Mouse (Mus musculus) lung, postnatal 36 days (tissue): ENCODE results near the gene Mapkap1.
"Not testable (repeated sequence)": the region's sequence is repeated elsewhere in the genome, so short reads cannot be mapped to it uniquely, and the experiment has no call there.

Experiments
- DNase-seq: peaks from one replicate; pipeline ENCODE4 v3.0.0; 2022; ENCODE audit warnings: mixed read lengths

Mapkap1 gene

DNA sequence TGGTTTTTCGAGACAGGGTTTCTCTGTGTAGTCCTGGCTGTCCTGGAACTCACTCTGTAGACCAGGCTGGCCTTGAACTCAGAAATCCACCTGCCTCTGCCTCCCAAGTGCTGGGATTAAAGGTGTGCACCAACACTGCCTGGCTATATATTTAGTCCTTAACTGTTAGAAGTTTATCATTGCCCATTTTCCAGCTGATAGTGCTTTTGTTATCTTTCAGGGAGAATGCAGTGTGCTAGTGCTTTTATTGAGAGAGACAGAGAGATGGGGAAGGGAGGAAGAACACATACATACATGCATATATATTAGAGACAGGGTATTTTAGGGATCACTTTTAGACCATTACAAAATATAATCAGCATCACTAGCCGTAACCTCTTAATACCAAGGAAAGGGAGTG is 26.3 kb downstream of the Mapkap1 start:
- not testable (repeated sequence) for DNase-seq

DNA sequence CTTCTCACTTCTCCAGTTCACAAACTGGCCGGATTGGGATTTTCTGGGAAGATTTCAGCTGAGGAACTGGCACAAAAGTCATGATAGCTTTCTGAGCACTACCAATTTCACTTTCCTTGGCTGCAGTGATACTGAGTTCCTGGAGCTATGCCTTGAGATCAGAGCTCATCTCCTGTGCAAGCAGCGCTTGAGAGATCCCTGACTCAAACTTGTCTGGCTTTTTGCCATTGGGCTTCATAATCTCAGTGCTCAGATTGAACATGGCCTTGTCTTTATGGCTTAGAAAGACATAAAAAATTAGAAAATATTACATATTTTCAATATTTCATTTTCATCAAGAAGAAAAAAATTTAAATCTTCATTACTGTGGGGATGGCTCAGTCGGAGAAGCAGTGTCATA is 29.8 kb downstream of the Mapkap1 start:
- no peak for DNase-seq

GRCm38 (mm10) chr2:34448756-34449155 is 42.2 kb downstream of the Mapkap1 start:
- no peak for DNase-seq

DNA sequence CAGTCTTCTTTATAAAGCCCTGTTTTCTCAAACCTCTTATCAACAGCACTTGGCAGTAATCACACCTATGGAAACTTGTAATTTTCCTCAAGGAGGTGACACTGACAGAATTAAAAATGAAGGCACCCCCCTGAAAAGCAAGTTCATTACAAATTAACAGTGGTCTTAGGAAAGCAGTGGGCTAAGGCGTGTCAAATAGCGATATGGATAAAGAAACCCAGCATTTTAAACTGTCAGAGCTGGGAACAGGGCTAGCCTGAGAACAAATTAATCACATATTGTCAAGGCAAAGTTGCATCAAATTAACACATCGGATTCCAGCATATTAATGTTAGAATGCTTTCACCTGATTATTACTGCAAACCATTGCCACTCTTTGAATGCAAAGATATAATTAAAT is 55.9 kb downstream of the Mapkap1 start:
- DNase-seq, result no peak

- no peak for DNase-seq
These were observed 62.1 kb downstream of the Mapkap1 start for GRCm38 (mm10) chr2:34468559-34469141.

GRCm38 (mm10) chr2:34469324-34469723 is 62.8 kb downstream of the Mapkap1 start:
- no peak for DNase-seq

DNA sequence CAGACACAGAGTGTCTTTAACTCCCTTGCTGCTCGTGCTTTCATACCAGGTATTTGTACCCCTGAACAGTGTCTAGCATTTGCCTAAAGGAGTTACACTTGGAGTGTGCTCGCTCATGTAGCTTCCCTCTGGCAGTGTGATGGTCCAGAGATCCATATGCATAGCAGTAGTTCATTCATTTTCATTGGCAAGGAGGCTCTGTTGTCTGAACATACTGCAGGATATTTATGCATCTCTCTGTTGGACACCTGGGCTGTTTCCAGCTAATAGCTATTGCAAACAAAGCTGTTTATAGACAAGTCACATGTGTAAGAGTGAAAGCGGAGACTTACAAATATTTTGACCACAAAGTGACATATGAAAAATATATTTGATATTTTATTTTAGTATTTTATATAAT is 67.2 kb downstream of the Mapkap1 start:
- no peak for DNase-seq

DNA sequence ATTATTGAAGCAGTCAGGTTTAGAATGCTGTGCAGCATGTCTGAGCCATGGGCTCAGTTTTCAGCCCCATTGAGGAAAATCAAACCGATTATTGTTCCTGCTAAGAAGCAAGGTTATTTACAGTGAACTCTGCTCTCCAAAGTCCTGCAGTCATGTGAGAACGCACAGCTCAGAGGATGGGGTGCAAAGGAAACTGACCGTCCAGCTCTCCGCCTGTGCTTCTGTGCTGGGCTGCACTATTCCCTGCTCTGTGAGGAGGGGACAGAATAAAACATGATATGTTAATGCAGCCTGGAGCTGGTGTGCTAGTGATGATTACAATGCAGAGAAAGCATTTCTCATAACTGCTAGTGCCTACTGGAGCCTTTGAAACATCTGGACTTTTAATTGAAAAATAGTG is 74.8 kb downstream of the Mapkap1 start:
- no peak for DNase-seq

GRCm38 (mm10) chr2:34482102-34482501 is 75.5 kb downstream of the Mapkap1 start:
- DNase-seq, result no peak

GRCm38 (mm10) chr2:34482531-34482930 is 76.0 kb downstream of the Mapkap1 start:
- DNase-seq, result no peak

DNA sequence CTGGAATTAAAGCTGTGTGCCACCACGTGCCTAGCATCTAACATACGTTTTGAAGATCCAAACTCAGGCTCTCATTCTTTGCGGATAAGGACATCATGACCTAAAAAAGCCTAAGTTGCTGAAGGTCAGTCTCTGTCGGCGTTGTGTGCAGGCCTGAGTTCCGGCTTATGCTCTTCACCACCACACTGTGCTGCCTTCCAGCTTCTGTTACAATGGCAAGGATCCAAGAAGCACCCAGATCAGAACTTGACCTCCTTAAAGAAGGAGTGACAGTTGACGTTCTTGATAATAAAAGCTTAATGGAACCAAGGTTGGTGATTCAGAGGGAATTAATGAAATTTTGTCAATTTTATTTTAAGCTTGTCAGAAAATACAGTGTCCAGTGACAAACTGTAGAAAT is 80.7 kb downstream of the Mapkap1 start:
- peak; percentile 15 for DNase-seq

DNA sequence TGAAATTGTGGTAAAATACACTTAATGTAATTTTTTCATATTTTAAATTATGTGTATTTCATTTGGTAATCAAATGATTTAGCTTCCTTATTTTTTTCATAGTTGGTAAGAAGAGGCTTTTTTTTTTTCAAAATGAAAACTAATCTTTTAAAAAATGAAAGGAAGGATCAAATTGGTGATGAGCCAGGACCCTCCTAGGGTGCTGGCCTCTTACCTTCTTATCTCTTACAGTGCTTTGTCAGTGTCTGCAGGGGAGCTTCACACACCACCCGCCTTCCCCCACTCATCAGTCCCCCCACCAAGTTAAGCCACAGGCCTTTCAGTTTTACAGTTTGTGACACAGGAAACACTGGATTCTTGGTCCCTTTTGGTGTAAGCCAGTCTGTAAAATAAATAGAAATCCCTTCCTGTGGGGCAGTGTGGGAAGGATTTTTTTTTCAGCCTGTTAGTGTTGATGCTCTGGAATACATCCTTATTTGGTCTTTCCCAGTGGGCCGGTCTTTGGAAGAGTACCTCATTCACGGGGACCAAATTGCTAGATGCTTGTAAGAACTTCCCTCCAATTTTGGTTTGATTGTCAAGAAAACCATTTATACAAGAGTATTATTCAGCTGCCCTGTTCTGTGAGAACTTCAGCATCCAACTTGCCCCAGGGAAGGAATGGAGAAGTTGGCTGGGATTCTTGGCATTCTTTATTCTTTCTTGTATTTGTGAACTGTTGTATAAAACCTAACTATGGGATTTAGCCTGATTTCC is 97.6 kb downstream of the Mapkap1 start:
- no peak for DNase-seq

DNA sequence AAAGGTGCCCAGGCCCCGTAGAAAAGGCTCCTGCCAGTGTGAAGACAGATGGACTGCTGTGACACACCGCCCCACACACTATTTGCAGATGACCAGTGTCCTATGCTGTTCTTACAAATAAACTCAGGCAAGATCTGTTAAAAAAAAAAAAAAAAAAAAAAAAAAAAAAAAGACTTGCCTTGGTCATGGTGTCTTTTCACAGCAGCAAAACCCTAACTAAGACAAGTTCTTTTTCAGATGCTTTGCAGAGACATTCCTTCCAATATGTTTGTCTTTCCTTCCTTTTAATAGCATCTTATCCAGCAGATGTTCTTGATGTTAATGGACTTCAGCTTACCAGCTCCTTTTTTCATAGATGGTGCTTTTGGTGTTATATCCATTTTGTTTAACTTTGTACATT is 99.6 kb downstream of the Mapkap1 start:
- not testable (repeated sequence) for DNase-seq

- no peak for DNase-seq
These were observed 103.3 kb downstream of the Mapkap1 start for GRCm38 (mm10) chr2:34509856-34510255.

DNA sequence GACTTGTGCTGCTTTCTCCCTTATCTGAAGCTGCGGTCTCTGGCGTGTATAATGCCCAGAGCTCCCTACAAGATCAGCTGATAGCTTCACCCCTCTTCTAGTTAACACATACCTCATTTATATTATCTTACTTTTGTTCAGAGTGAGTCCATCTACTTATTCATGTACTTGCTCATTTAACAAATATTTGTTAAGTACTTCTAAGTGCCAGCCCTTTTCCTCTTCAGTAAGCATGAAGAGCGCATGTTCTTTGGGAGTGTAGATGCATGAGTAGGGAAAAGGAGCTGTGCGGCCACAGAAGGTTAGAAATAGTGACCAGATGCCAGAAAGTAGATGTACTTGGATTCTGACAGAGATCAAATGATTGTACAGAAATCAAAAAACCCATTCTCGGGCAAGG is 108.7 kb downstream of the Mapkap1 start:
- DNase-seq, result peak; percentile 19

DNA sequence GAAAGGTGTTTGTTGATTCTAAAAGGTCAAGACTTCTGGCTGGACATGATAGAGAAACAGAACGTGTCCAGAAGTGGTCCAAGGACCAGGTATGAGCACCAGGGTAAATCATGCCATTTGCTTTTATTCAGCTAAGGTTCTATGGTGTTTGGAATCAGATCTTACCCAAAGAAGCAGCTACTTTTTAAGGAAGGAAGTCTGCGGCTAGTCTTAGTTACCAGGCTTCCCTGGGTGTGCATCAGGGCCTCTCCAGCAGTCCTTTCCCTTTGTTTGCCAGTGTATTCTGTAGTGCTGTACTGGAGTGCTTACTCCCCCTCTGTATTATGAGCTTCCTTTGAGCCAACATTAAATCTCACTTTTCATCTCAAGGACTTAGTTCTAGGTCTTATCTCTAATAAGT is 111.5 kb downstream of the Mapkap1 start:
- DNase-seq, result no peak

DNA sequence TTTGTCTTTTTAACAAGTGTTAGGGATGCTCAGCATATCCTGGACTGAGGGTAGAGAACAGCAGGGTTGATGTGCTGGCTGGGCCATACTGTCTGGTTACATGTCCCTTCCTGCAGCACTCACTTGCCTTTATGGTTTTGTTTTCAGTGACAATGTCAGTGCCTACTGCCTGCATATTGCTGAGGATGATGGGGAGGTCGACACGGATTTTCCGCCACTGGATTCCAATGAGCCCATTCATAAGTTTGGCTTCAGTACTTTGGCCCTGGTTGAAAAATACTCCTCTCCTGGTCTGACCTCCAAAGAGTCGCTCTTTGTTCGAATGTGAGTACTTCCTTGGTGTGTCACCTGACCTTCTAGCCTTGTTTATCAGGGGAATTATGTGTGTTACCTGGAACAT is 112.0 kb downstream of the Mapkap1 start:
- no peak for DNase-seq

- peak; percentile 82 for DNase-seq
These were observed 113.0 kb downstream of the Mapkap1 start for GRCm38 (mm10) chr2:34519525-34519924.

DNA sequence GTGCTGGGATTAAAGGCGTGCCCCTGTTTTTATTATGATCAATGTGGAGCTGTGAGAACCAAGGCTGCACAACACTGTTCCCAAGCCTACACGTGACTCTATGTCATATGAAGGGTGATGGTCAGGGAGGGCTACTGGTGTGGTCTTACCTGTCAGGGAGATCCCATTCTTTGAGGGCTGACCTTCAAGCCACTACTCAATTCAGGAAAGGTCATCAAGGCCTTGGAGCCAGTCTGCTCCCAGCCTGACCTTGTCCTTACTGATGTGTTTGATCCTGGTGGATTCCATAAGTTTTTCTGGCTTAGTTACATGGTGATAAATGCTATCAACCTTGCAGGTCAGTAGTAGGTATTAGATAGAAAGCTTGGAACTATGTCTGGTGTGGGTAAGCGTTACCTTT is 114.8 kb downstream of the Mapkap1 start:
- no peak for DNase-seq

DNA sequence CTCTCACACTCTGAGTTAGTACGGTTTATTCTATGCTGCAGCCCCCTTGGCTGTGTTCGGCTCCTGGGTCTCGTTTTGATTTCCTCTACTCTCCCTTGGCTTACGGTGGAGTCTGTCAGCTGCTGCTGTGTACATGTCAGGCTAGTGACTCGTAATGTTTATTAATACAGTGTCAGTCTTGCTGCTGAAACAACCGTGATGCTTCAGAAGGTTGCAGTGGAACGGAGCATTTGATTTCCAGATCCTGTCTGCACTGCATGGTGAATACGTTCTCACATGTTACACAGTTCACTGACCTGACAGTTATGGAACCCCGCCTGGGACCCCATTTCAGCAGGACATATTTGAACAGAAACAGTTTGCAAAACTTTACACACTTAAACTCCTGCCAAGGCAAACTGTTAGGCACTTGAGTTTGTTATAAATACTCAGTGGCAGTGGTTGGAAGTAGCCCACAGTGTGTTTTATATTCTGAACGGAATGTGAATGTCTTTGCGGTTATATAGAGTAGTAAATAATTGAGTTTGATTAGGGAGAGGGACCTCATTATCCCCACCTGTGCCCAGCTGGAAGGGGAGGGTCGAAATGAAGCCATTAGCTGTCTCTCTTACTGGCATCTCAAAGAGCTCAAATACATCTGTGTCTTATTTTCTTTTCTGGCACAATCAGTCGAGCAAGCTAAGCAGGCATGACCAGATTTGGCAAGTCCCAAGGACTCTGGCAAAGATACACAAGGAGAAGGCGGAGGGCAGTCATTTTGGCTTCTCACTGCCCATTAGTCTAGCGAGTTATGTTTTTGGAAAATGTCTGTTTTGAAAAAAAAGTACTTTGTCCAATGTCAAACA is 120.2 kb downstream of the Mapkap1 start:
- peak; percentile 71 for DNase-seq

DNA sequence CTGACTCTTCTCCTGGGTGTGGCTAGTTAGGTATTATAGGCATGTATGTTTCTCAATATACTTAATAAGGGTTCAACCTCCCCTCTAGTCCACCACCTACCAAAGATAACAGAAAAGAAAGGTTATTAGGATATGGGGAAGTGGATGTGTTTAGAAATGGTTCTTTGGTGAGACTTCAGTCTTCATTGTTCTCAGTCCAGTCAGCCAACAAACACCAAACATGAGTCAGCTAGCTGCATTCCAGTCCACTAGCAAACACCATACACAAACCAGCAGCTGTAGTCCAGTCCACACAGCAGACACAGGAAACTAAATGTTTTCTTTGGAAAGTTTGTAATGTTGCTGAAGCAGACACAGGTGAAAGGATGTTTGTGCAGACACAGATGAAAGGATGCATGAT is 121.9 kb downstream of the Mapkap1 start:
- no peak for DNase-seq

DNA sequence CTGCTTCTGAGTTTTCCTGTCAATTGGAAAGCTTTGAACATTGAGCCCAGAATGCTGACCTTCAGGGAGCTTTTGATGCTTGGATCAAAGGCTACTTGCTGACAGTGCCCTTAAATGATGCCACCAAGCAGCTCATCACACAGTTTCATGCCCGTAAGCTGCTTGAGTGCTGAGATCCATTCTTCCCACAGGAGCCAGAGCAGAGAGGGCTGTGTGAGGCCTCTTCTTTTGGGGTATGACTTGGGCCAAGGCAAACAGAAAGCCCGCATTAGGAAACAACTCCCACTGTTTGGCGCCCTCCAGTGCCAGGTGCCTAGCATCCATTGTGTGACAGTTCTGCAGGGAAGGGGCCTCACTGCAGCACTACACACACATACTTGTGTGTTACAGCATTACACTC is 123.5 kb downstream of the Mapkap1 start:
- DNase-seq, result peak; percentile 22

- DNase-seq, result peak; percentile 43
These were observed 125.3 kb downstream of the Mapkap1 start for GRCm38 (mm10) chr2:34531801-34532298.

DNA sequence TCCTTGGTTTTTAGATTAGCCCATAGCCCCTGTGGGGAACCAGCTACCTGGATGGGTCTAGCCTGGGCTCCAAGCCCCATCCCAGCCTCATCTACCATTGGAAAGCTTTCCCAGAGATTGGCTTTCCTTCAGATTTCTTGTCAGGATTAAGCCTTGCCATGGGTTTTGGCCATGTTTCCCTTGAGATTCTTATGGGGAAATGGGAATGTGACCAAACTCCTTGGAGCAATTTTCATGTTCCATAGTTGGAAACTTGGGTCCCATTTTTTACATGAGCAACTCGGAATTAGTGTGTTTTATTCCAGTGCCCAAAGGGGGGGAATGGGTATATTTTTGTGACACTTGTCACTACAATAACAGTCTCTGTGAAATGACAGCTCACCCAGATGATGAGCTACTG is 125.8 kb downstream of the Mapkap1 start:
- DNase-seq, result no peak
